ENCODE assay signal across 10 mouse cellular contexts in the genomic region with DNA sequence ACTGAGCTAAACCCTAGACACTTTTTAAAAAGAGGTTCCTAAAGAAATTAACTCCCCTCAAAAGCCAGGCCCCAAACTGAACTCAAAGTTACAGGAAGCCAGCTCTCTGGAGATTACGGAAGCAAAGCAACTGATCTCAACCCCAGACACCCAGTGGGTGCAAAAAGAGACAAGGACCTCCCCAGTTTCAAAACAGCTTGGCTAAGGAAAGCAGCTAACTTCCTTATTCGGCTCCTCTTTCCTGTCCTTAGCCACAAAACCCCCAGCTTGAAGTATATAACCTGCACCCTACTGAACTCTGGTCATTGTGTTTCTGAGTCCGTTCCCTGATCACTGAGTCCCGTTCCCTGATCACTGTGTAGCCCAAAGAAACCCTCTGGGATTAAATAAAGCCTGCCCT. TPM values are rescaled to one million over a fixed set of nuclear protein-coding genes. Genes with fewer than 3 reads are reported as not detected.
A peak's percentile ranks its signal among the peaks of the same experiment; 100 is the strongest.
DNase-seq lines count a peak whose midpoint lies in the region; ATAC-seq and TF ChIP-seq lines count a peak whose summit lies in the region.
"Had no signal": no experiment of that assay in that cellular context is flagged by ENCODE, and none has a peak within 500 bp of the region (broad histone marks: within the 10 kb centered on the region; RNA-seq: fewer than 3 reads in every experiment).

No protein-coding gene starts in this region.

- no peak for TF ChIP-seq CTCF in liver, postnatal 0 days (IDR thresholded peaks at IDR 0.05; ENCODE audit: low read depth)

- H3K9ac ChIP-seq in liver, postnatal 0 days (replicated peaks) = no peak overlapping the region
- no peak overlapping the region for H3K9ac ChIP-seq in midbrain, embryonic 13.5 days (replicated peaks)
- H3K9ac ChIP-seq: heart, embryonic 15.5 days; limb, embryonic 15.5 days had no signal

- no peaks in the 10 kb centered on the region for H3K4me1 ChIP-seq in brown adipose tissue, adult 24 weeks (ENCODE audit: control insufficient read depth, insufficient read depth, insufficient read length, low read length)
- H3K4me1 ChIP-seq in liver, postnatal 0 days (ENCODE audit: insufficient read depth) = peaks cover 18% of the 10 kb centered on the region
- peaks cover 7% of the 10 kb centered on the region for H3K4me1 ChIP-seq in midbrain, embryonic 13.5 days (replicated peaks)
- H3K4me1 ChIP-seq: limb, embryonic 15.5 days had no signal

- H3K4me3 ChIP-seq in brown adipose tissue, adult 24 weeks (ENCODE audit: insufficient read depth, low read depth, low read length) = no peak overlapping the region
- no peak overlapping the region for H3K4me3 ChIP-seq in liver, postnatal 0 days (ENCODE audit: low read depth, low read length)
- no peak overlapping the region for H3K4me3 ChIP-seq in midbrain, embryonic 13.5 days (replicated peaks)
- H3K4me3 ChIP-seq: heart, embryonic 15.5 days; limb, embryonic 15.5 days had no signal

- H3K4me2 ChIP-seq in liver, postnatal 0 days (ENCODE audit: low read depth, low read length) = 0 out of 2 replicates have a peak overlapping the region, but pooled peaks have one; percentile 1
- H3K4me2 ChIP-seq in midbrain, embryonic 13.5 days (replicated peaks) = no peak overlapping the region
- H3K4me2 ChIP-seq: heart, embryonic 15.5 days; limb, embryonic 15.5 days had no signal

- no peaks in the 10 kb centered on the region for H3K9me3 ChIP-seq in liver, postnatal 0 days (ENCODE audit: low read length)
- no peaks in the 10 kb centered on the region for H3K9me3 ChIP-seq in midbrain, embryonic 13.5 days
- H3K9me3 ChIP-seq: heart, embryonic 15.5 days; limb, embryonic 15.5 days had no signal

- DNase-seq in lung, adult 18-20 months = peak; percentile 14 to 28
- DNase-seq in lung, postnatal 14 days = no peak
- peak; percentile 22 for DNase-seq in liver, postnatal 0 days
- peak; percentile 45 for DNase-seq in splenic B cell, adult 2 months (ENCODE audit: low read depth, low spot score)
- no peak for DNase-seq in cerebellum, postnatal 10 days
- DNase-seq in embryo, embryonic 10.5 days (ENCODE audit: low spot score) = no peak

- 25% methylated on average over 4 of the region's 4 CpGs for WGBS in liver, postnatal 0 days (ENCODE audit: insufficient replicate concordance)
- WGBS in midbrain, embryonic 13.5 days = 67% methylated on average over 4 of the region's 4 CpGs

- peak; percentile 52 for ATAC-seq in liver, postnatal 0 days
- no peak for ATAC-seq in midbrain, embryonic 13.5 days

- H3K27me3 ChIP-seq in liver, postnatal 0 days (ENCODE audit: insufficient read depth, low read length) = no peaks in the 10 kb centered on the region
- no peaks in the 10 kb centered on the region for H3K27me3 ChIP-seq in splenic B cell, adult 2 months (ENCODE audit: control insufficient read depth, insufficient read depth, low read length, poor library complexity, severe bottlenecking)
- no peaks in the 10 kb centered on the region for H3K27me3 ChIP-seq in midbrain, embryonic 13.5 days
- H3K27me3 ChIP-seq: heart, embryonic 15.5 days; limb, embryonic 15.5 days had no signal

- no peaks in the 10 kb centered on the region for H3K36me3 ChIP-seq in liver, postnatal 0 days (replicated peaks; ENCODE audit: insufficient read depth, low read length)
- H3K36me3 ChIP-seq in splenic B cell, adult 2 months (ENCODE audit: control insufficient read depth, insufficient read depth, low read length, poor library complexity, severe bottlenecking) = no peaks in the 10 kb centered on the region
- no peaks in the 10 kb centered on the region for H3K36me3 ChIP-seq in midbrain, embryonic 13.5 days
- H3K36me3 ChIP-seq: heart, embryonic 15.5 days; limb, embryonic 15.5 days had no signal

- H3K27ac ChIP-seq in brown adipose tissue, adult 24 weeks (replicated peaks; ENCODE audit: low read depth, low read length) = peak overlapping the region; percentile 12
- H3K27ac ChIP-seq in liver, postnatal 0 days (ENCODE audit: low read depth) = peak overlapping the region; percentile 58
- H3K27ac ChIP-seq in midbrain, embryonic 13.5 days = no peak overlapping the region
- H3K27ac ChIP-seq: heart, embryonic 15.5 days; limb, embryonic 15.5 days had no signal

- no peak for TF ChIP-seq EP300 in liver, postnatal 0 days (IDR thresholded peaks at IDR 0.05; ENCODE audit: low read depth)

RNA-seq across cellular contexts. Expression of gene Siglecf, which starts 2.0 kb away (rescaled TPM):
- not detected in 2 replicates for polyA plus RNA-seq in brown adipose tissue, adult 24 weeks (2012; ENCODE audit: insufficient read depth, insufficient read length, missing spikeins)
- polyA plus RNA-seq in liver, postnatal 0 days (2015; fragmentation: Nextera tagmentation; extraction: Ambion mirVana) = 0.71 and 0.96 TPM in 2 replicates
- 0.12 and 0.22 TPM in 2 replicates for polyA plus RNA-seq in midbrain, embryonic 13.5 days (2015; fragmentation: Nextera tagmentation; extraction: Ambion mirVana)

RNA-seq across cellular contexts. Expression of gene Zfp715, which starts 40.0 kb away (rescaled TPM):
- polyA plus RNA-seq in brown adipose tissue, adult 24 weeks (2012; ENCODE audit: insufficient read depth, insufficient read length, missing spikeins) = 5.9 and 13.6 TPM in 2 replicates
- polyA plus RNA-seq in liver, postnatal 0 days (2015; fragmentation: Nextera tagmentation; extraction: Ambion mirVana) = 3.9 and 4.1 TPM in 2 replicates
- polyA plus RNA-seq in midbrain, embryonic 13.5 days (2015; fragmentation: Nextera tagmentation; extraction: Ambion mirVana) = 17.8 and 19.5 TPM in 2 replicates

RNA-seq across cellular contexts. Expression of gene Siglecg, which starts 54.9 kb away (rescaled TPM):
- polyA plus RNA-seq in brown adipose tissue, adult 24 weeks (2012; ENCODE audit: insufficient read depth, insufficient read length, missing spikeins) = not detected in 2 replicates
- 2.9 and 3.5 TPM in 2 replicates for polyA plus RNA-seq in liver, postnatal 0 days (2015; fragmentation: Nextera tagmentation; extraction: Ambion mirVana)
- polyA plus RNA-seq in midbrain, embryonic 13.5 days (2015; fragmentation: Nextera tagmentation; extraction: Ambion mirVana) = 0.08 TPM in 1 of 2 replicates, not detected in the other

Comparison
In these comparisons a context has a peak if more than half of its experiments do, and no peak if none do; other contexts are left out.
1. DNase-seq: peak in lung, adult 18-20 months (2 of 2), liver, postnatal 0 days (single experiment) and splenic B cell, adult 2 months (single experiment); none in lung, postnatal 14 days (single experiment), cerebellum, postnatal 10 days (0 of 2) and embryo, embryonic 10.5 days (single experiment).